Mouse (Mus musculus) olfactory bulb, adult 2 months (tissue): ENCODE data around the gene Mcm8.

ENCODE experiments used
- CTCF ChIP-seq: fragments of 200-500 bp; IDR thresholded peaks from 2 replicates; pipeline ENCODE4 v1.5.1; 2012; ENCODE audit warnings: low read depth, mild to moderate bottlenecking, low read length, moderate library complexity; ENCODE audit not compliant: insufficient read depth
- POLR2A ChIP-seq: fragments of 200-500 bp; IDR thresholded peaks from 2 replicates; pipeline ENCODE4 v1.6.1; 2012; ENCODE audit warnings: mild to moderate bottlenecking, low read depth, low read length, moderate library complexity; ENCODE audit not compliant: insufficient read depth

DNA sequence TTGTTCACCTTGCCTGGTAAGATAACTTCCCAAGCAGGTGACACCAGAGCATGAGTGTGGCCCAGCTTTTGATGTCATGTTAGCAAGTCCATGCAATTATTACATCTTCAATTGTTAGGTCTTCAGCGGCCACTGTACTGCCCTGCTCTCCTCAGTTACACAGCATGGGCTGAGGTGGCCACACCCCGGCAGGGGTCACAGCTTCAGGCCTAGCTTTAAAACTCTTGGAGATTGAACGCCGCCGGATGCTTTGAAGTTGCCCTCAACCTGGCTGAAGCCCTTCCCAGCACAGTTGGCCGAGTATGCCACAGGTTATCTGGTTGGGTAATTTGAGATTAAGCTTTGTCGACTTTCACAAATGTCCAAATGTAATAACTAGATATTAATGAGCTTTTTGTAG is 31.6 kb downstream of the Mcm8 start:
- TF ChIP-seq POLR2A (no peak), CTCF (no peak)
